Mouse (Mus musculus) midbrain, embryonic 10.5 days (tissue): ENCODE results near the gene Gm28043. TPM values are rescaled to one million over a fixed set of nuclear protein-coding genes. Genes with fewer than 3 reads are reported as not detected.

Experiments used
- DNase-seq: peaks from one replicate; pipeline ENCODE4 v3.0.0-alpha.2; 2017; ENCODE audit warnings: low spot score
- H3K27ac ChIP-seq: fragments of 300-500 bp; sonication (generic); replicated peaks from 2 replicates; pipeline ENCODE4 v1.5.1; 2016; ENCODE audit warnings: mild to moderate bottlenecking
- H3K27me3 ChIP-seq: fragments of 300-500 bp; sonication (generic); 2 replicates; pipeline ENCODE4 v1.6.1; 2016; ENCODE audit warnings: low read depth, mild to moderate bottlenecking; ENCODE audit not compliant: poor library complexity, severe bottlenecking
- H3K36me3 ChIP-seq: fragments of 300-500 bp; sonication (generic); 2 replicates; pipeline ENCODE4 v1.6.1; 2016; ENCODE audit warnings: mild to moderate bottlenecking, moderate library complexity
- H3K4me1 ChIP-seq: fragments of 300-500 bp; sonication (generic); 2 replicates; pipeline ENCODE4 v1.6.1; 2016
- H3K4me3 ChIP-seq: fragments of 300-500 bp; sonication (generic); 2 replicates; pipeline ENCODE4 v1.5.1; 2016; ENCODE audit warnings: mild to moderate bottlenecking, moderate library complexity
- H3K9me3 ChIP-seq: fragments of 300-500 bp; sonication (generic); replicated peaks from 2 replicates; pipeline ENCODE4 v1.6.1; 2016; ENCODE audit warnings: mild to moderate bottlenecking
- WGBS: fragments of 180-500 bp; shearing (Covaris S2); methylation state at CpG from one replicate; pipeline ENCODE4 v1.1.7; 2016; 5-methylcytosine and 5-hydroxymethylcytosine counted together
- polyA plus RNA-seq: library from polyadenylated mRNA; unstranded; fragments of >200 nt; fragmentation: Nextera tagmentation; extraction: Ambion mirVana; gene quantifications from 2 replicates; pipeline ENCODE4 v1.2.1, GENCODE M21; 2016

Gm28043 gene
- polyA plus RNA-seq, 1 experiment from 2014 or later, result 2.4 TPM

DNA sequence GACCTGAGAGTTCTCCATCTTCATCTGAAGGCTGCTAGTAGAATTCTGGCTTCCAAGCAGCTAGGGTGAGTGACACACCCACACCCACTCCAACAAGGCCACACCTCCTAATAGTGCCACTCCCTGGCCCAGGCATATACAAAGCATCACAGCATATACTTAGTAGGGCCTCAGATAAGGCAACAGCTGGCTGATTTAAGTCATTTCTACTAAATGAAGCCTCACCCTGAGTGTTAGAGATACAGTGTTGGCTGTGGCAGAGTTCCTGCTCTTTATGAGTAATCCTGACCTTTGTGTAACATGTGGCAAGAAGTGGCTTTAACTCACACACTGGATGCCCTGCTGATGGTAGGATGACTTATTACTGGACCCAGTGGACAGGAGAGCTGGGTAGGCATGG is 55.3 kb downstream of the Gm28043 start:
- Histone ChIP-seq H3K4me3 (no peak overlapping the region), H3K4me1 (peaks cover 10% of the 10 kb centered on the region; the same call in 1 of the 2 replicates), H3K27ac (no peak overlapping the region), H3K36me3 (peaks cover 91% of the 10 kb centered on the region), H3K27me3 (no peaks in the 10 kb centered on the region), H3K9me3 (no peaks in the 10 kb centered on the region)
- DNase-seq, result no peak

DNA sequence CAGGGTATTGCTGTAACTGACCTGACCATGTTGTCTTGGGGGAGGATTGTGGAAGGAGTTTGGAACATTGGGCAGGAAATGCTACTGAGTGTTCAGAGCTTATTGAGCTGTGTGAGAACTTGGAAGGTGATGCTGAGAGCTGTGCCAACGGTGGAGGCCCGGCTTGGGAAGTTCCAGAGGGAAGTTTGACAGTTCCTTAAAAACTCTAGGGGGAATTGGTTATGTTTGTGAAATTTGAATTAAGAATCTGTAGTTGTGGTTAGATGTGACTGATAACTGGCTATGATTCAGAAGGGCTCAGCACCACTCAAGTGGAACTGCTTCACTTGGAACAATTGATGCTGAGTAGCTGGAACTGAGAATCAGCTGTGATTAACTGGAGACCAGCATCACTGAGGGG is 56.3 kb downstream of the Gm28043 start:
- DNase-seq, result no peak
- no peaks in the 10 kb centered on the region for H3K27me3 ChIP-seq
- peaks cover 92% of the 10 kb centered on the region for H3K36me3 ChIP-seq
- WGBS, result 96% methylated on average over 2 of the region's 2 CpGs
- H3K4me1 ChIP-seq, result peaks cover 10% of the 10 kb centered on the region; the same call in 1 of the 2 replicates
- no peaks in the 10 kb centered on the region for H3K9me3 ChIP-seq
- H3K4me3 ChIP-seq, result no peak overlapping the region
- no peak overlapping the region for H3K27ac ChIP-seq

DNA sequence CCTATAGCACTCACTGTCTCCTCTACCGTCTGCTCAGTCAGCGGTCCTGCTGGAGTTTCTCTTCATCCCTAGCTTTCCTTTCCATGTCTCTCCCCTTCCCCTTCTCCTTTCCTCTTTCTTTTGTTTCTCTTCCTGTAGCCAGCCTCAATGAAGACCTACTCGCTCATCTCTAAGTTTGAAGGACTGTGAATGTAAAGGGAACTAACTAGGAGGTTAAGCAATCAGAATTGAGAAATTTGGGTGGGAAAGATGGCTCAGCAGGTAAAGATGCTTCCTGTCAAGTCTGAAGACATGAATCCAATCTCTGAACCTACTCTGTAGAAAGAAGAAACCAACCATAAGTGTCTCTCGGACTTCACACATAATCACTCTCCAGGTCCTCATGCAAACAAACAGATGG is 58.6 kb downstream of the Gm28043 start:
- WGBS, result 93% methylated on average over 4 of the region's 4 CpGs
- Histone ChIP-seq H3K9me3 (no peaks in the 10 kb centered on the region), H3K4me1 (peaks cover 2% of the 10 kb centered on the region; the same call in 1 of the 2 replicates), H3K4me3 (no peak overlapping the region), H3K27me3 (no peaks in the 10 kb centered on the region), H3K36me3 (peaks cover 93% of the 10 kb centered on the region), H3K27ac (no peak overlapping the region)
- DNase-seq, result no peak

DNA sequence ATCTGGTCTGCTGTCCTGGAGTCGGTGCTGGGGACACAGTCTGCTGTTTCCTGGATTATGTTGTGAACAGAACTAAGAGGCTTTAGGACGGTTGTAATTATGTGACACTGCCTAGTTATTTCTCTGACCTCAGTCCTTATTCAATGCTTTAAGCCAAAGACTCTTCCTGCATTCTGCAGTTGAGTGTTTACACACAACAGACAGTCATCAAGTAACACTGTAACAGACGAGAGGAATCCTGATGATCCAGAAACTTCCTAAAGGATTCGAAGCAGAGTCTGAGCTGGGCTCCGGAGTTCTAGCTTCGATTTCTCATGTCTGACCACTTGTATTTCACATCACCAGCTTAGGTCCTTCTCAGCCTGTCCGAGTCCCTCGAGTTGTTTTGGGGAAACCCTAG is 63.9 kb downstream of the Gm28043 start:
- no peak overlapping the region for H3K27ac ChIP-seq

DNA sequence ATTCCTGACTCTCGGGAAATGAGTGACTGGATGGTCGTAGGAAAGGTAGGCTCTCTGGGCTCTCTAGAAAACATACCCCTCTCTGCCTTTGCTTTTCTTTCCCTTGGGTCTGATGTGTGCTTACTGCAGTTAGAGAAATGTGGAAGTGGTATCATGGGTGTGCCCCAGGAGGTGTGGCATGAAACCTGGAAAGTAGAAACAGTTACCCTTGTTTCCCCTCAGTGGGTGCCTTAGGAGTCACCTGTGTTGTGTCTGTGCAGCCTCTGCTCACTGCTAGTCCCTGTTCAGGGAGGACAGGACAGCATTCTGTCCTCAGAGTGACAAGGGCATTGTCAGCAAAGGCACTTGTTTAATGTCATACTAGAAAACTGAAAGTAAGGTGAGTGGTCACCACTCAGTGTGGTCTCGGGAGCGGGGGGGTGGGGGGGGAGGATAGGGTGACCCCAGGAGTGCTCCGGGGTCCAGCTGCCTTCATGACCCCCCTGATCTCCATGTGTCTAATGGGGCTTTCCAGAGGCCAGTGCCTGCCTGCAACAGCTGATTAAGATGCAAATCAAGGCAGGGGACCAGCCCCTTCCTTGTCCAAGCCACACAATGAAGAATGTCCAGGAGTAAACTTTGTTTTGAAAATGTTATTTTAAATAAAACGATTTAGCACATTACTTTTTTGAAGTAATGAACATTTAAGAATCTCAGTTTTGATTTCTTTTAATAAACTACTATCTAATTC is 64.5 kb downstream of the Gm28043 start:
- Histone ChIP-seq H3K4me3 (no peak overlapping the region), H3K4me1 (no peaks in the 10 kb centered on the region), H3K9me3 (no peaks in the 10 kb centered on the region), H3K27me3 (no peaks in the 10 kb centered on the region), H3K36me3 (peaks cover 99% of the 10 kb centered on the region), H3K27ac (no peak overlapping the region; the same call in 1 of the 2 replicates)
- DNase-seq, result no peak
- 87% methylated on average over 6 of the region's 6 CpGs for WGBS

More for the DNA sequence above, 63.9 kb downstream of the Gm28043 start:
- DNase-seq, result no peak
- Histone ChIP-seq H3K9me3 (no peaks in the 10 kb centered on the region), H3K4me3 (no peak overlapping the region), H3K36me3 (peaks cover 99% of the 10 kb centered on the region), H3K4me1 (no peaks in the 10 kb centered on the region), H3K27me3 (no peaks in the 10 kb centered on the region)
- WGBS, result 92% methylated on average over 8 of the region's 8 CpGs

DNA sequence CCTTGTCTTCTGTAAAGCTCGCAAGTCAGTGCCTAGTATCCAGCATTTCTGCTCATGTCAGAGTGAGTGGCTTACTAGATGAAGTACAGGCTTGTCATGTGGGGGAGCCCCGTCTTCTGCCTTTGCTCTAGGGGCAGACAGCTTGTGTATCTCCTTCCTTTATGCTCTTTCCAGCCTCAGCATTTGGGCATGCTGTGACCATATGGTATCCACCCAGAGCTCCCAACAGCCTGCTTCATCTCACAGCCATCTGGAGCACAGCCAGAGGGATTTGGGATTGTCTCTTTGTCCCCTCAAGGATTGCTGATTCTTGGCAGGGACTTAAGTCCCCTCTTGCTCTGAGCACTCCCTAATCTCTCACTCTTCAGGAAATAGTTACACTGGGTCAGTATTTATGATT is 65.5 kb downstream of the Gm28043 start:
- Histone ChIP-seq H3K4me3 (no peak overlapping the region), H3K36me3 (peaks cover 99% of the 10 kb centered on the region), H3K27ac (peak overlapping the region; percentile 57), H3K9me3 (no peaks in the 10 kb centered on the region), H3K27me3 (no peaks in the 10 kb centered on the region), H3K4me1 (no peaks in the 10 kb centered on the region)
- 80% methylated on average over 2 of the region's 2 CpGs for WGBS
- DNase-seq, result no peak

DNA sequence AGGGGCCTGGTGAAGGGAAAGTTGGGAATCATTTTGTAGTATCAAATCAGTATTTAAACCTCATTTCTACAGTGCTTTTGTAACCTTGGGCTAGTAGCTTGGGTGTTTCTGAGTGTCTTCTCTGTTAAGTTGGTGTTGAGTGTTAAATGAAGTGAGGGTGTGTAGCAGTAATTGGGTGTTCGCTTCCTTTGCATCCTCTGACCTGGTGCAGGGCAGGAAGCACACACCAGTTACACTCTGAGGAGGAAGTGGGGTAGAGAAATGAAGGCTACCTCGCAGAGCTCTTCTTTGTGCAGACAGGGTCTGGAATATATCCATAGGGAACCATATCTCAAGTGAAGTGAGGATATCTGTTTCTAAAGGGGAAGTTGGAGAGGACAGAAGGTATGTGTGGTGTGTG is 66.2 kb downstream of the Gm28043 start:
- no peak overlapping the region for H3K4me3 ChIP-seq
- DNase-seq, result no peak
- peak overlapping the region; percentile 57; the same call in 1 of the 2 replicates for H3K27ac ChIP-seq
- no peaks in the 10 kb centered on the region for H3K9me3 ChIP-seq
- no peaks in the 10 kb centered on the region for H3K27me3 ChIP-seq
- H3K4me1 ChIP-seq, result no peaks in the 10 kb centered on the region
- WGBS, result 89% methylated on average over 2 of the region's 2 CpGs
- peaks cover 99% of the 10 kb centered on the region for H3K36me3 ChIP-seq

DNA sequence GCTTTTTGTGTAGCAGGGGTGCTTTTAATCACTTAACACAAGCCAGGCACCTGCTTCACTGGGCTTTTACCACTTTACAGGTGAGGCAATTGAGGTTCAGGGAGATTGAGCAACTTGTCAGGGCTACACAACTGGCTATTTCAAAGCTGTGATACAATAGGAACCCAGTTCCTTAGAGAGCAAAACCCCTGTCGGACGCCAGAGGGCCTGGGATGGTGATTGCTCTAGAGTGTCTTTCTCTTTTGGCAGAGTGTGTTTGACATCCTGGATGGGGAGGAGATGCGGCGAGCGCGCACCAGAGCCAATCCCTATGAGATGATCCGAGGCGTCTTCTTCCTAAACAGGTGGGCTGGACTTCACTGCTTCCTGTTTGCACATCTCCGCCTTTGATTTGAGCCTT is 67.0 kb downstream of the Gm28043 start:
- Histone ChIP-seq H3K9me3 (no peaks in the 10 kb centered on the region), H3K4me1 (no peaks in the 10 kb centered on the region), H3K27me3 (no peaks in the 10 kb centered on the region), H3K4me3 (no peak overlapping the region), H3K27ac (no peak overlapping the region), H3K36me3 (peaks cover 99% of the 10 kb centered on the region)
- WGBS, result 94% methylated on average over 9 of the region's 9 CpGs
- DNase-seq, result no peak

DNA sequence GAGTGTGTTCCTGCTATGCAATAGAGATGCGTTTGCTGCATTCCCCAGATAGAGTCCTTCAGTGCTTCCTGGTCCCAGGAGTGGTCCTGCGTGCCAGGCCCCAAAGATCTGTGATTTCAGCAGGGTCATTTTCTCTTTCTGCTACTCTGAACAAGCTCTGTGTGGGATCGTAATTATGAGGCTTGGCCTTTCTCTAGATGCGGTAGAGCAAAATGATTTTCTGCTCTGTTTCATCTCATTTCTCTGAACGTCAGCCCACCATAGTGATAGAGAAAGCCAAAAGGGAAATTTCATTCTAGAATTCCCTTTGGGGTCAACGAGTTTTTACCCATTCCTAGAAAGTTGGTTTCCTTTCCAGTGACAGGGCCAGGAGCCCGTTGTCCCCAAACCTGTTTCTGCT is 67.6 kb downstream of the Gm28043 start:
- H3K27ac ChIP-seq, result no peak overlapping the region
- H3K36me3 ChIP-seq, result peaks cover 99% of the 10 kb centered on the region
- WGBS, result 87% methylated on average over 7 of the region's 7 CpGs

DNA sequence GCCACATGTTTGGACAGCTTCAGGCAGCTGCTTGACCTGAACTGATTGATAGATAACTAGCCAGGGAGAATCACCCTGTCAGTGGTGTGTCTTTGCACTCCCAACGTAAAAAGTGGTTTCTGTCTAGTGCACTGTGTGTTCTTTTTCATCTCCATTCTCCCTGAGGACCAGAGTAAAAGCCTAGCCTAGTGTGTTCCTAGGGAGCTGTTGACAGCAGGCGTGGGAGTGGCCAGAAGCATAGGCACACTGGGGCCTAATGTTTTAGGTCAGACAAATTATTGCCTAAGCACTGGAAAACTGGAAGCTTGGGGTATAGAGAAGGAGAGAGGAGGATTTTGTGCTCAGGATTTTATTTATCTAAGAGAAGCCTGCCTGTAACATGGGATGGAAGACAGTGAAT is 68.5 kb downstream of the Gm28043 start:
- Histone ChIP-seq H3K4me3 (no peak overlapping the region), H3K4me1 (no peaks in the 10 kb centered on the region), H3K27me3 (no peaks in the 10 kb centered on the region), H3K36me3 (peaks cover 99% of the 10 kb centered on the region), H3K27ac (no peak overlapping the region), H3K9me3 (no peaks in the 10 kb centered on the region)
- 87% methylated on average over 2 of the region's 2 CpGs for WGBS
- DNase-seq, result no peak

More for the DNA sequence above, 67.6 kb downstream of the Gm28043 start:
- H3K9me3 ChIP-seq, result no peaks in the 10 kb centered on the region
- no peaks in the 10 kb centered on the region for H3K27me3 ChIP-seq
- H3K4me3 ChIP-seq, result no peak overlapping the region
- H3K4me1 ChIP-seq, result no peaks in the 10 kb centered on the region
- DNase-seq, result no peak

DNA sequence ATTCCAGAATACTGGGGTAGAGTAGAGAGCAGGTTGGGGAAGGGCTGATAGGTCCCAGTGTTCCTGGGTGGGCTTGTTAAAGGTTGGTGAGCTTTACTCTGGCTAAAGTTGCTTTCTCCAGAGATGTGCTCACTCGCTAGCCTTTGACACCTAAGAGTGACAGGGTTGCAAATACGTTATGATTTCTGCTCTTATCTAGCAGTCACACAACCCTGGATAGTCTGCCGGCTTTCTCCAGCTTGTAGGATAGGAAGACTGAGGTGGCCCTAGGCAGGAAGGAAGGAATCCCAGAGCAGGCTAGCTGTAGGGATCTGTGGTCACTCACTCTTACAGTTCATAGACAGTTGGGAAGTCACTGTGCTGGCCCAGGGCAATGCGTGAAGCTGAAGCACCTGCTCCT is 69.6 kb downstream of the Gm28043 start:
- DNase-seq, result no peak
- H3K27ac ChIP-seq, result no peak overlapping the region
- H3K9me3 ChIP-seq, result peaks cover 3% of the 10 kb centered on the region; the same call in 1 of the 2 replicates
- H3K4me1 ChIP-seq, result no peaks in the 10 kb centered on the region
- H3K36me3 ChIP-seq, result peaks cover 99% of the 10 kb centered on the region
- no peaks in the 10 kb centered on the region for H3K27me3 ChIP-seq
- H3K4me3 ChIP-seq, result no peak overlapping the region
- WGBS, result 95% methylated on average over 4 of the region's 4 CpGs

DNA sequence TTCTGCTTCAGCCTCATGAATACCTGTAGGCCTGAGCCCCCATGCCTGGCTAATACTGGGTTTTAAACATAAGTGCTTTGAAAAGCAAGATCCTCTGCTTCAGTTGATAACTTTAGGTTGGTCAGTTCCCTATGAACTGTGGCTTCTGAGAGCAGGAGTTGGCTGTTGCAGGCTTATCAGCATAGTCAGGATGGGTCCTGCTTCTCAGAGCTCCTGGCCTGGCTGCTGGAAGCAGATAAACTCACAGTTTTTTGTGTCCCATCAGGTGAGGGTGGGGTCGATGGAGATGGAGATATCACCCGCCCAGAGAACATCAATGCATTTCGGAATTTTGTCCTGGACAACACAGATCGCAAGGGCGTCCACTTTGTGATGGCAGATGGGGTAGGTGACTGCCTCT is 72.1 kb downstream of the Gm28043 start:
- 93% methylated on average over 5 of the region's 5 CpGs for WGBS
- no peak overlapping the region for H3K4me3 ChIP-seq
- peaks cover 3% of the 10 kb centered on the region; the same call in 1 of the 2 replicates for H3K9me3 ChIP-seq
- no peak overlapping the region for H3K27ac ChIP-seq
- no peaks in the 10 kb centered on the region for H3K27me3 ChIP-seq
- H3K4me1 ChIP-seq, result no peaks in the 10 kb centered on the region
- peaks cover 100% of the 10 kb centered on the region for H3K36me3 ChIP-seq
- DNase-seq, result no peak

DNA sequence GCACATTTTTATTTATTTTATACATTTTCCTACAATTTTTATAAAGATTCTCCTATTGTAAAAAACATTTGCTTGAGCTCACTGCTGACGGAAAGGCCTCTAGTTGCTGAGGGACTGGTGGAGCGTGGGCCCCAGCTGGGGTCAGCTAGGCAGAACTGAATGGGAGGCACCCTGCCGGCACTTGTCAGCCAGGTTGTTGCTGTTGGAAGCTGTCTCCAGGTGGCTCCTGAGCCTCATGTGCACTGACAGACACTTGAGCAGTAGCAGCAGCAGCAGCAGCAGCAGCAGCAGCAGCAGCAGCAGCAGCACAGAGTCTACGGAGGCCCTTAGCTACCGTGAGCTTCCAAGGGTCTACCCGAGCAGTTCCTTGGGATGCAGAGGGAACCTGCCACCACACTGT is 72.7 kb downstream of the Gm28043 start:
- no peaks in the 10 kb centered on the region for H3K27me3 ChIP-seq
- H3K27ac ChIP-seq, result 0 out of 2 replicates have a peak overlapping the region, but pooled peaks have one; percentile 3
- peaks cover 3% of the 10 kb centered on the region; the same call in 1 of the 2 replicates for H3K9me3 ChIP-seq
- no peaks in the 10 kb centered on the region for H3K4me1 ChIP-seq
- H3K36me3 ChIP-seq, result peaks cover 99% of the 10 kb centered on the region
- no peak for DNase-seq
- 84% methylated on average over 6 of the region's 6 CpGs for WGBS
- no peak overlapping the region for H3K4me3 ChIP-seq
